Mouse (Mus musculus): ENCODE measurements at regions not wholly inside any gene's neighbourhood (a gene's known extent, or its start where the extent isn't known, plus 50 kb on each side); places are given as distances from the start of the nearest gene placed in this dataset.
"Not testable (repeated sequence)": the region's sequence is repeated elsewhere in the genome, so short reads cannot be mapped to it uniquely, and the experiment has no call there.

- peak; percentile 81 for ATAC-seq (ENCODE audit: low FRiP score)
- H3K36me3 ChIP-seq (replicated peaks): no peaks in the 10 kb centered on the region
- H3K4me3 ChIP-seq (replicated peaks): no peak overlapping the region
Observed at GRCm38 (mm10) chr5:68252671-68253070, 221.0 kb downstream of the Grxcr1 start.

GRCm38 (mm10) chr5:68253476-68253875 lies 221.8 kb downstream of the Grxcr1 start:
- WGBS: 69% methylated on average over 1 of the region's 1 CpGs
- H3K4me1 ChIP-seq: no peaks in the 10 kb centered on the region
- no peak overlapping the region for H3K4me2 ChIP-seq
- no peaks in the 10 kb centered on the region for H3K9me3 ChIP-seq
- H3K27ac ChIP-seq: no peak overlapping the region
- no peak overlapping the region for H3K9ac ChIP-seq
- no peaks in the 10 kb centered on the region for H3K27me3 ChIP-seq
- ATAC-seq (ENCODE audit: low FRiP score): no peak
- no peak overlapping the region for H3K4me3 ChIP-seq (replicated peaks)
- no peaks in the 10 kb centered on the region for H3K36me3 ChIP-seq (replicated peaks)

More at GRCm38 (mm10) chr5:68252671-68253070, 221.0 kb downstream of the Grxcr1 start:
- Histone ChIP-seq H3K9me3 (no peaks in the 10 kb centered on the region), H3K4me2 (no peak overlapping the region), H3K27me3 (no peaks in the 10 kb centered on the region), H3K4me1 (no peaks in the 10 kb centered on the region), H3K27ac (no peak overlapping the region), H3K9ac (no peak overlapping the region)
- 16% methylated on average over 8 of the region's 8 CpGs for WGBS

- WGBS: 73% methylated on average over 2 of the region's 2 CpGs
- Histone ChIP-seq H3K36me3 (replicated peaks) (no peaks in the 10 kb centered on the region), H3K4me2 (no peak overlapping the region)
Observed at GRCm38 (mm10) chr5:68254111-68254510, 222.5 kb downstream of the Grxcr1 start.

GRCm38 (mm10) chr5:68264206-68264605 lies 232.6 kb downstream of the Grxcr1 start:
- H3K9me3 ChIP-seq: no peaks in the 10 kb centered on the region
- no peaks in the 10 kb centered on the region for H3K36me3 ChIP-seq (replicated peaks)
- H3K27me3 ChIP-seq: no peaks in the 10 kb centered on the region
- no peak overlapping the region for H3K4me3 ChIP-seq (replicated peaks)
- H3K27ac ChIP-seq: no peak overlapping the region
- H3K9ac ChIP-seq: no peak overlapping the region
- 92% methylated on average over 3 of the region's 3 CpGs for WGBS
- H3K4me1 ChIP-seq: no peaks in the 10 kb centered on the region
- H3K4me2 ChIP-seq: no peak overlapping the region
- ATAC-seq (ENCODE audit: low FRiP score): no peak

More at GRCm38 (mm10) chr5:68254111-68254510, 222.5 kb downstream of the Grxcr1 start:
- Histone ChIP-seq H3K4me1 (no peaks in the 10 kb centered on the region), H3K9ac (no peak overlapping the region), H3K27me3 (no peaks in the 10 kb centered on the region), H3K27ac (no peak overlapping the region), H3K9me3 (no peaks in the 10 kb centered on the region), H3K4me3 (replicated peaks) (no peak overlapping the region)
- ATAC-seq (ENCODE audit: low FRiP score): no peak

GRCm38 (mm10) chr5:68274271-68274670 lies 242.6 kb downstream of the Grxcr1 start:
- 88% methylated on average over 3 of the region's 3 CpGs for WGBS
- H3K27ac ChIP-seq: no peak overlapping the region

GRCm38 (mm10) chr5:68275558-68276263 lies 244.1 kb downstream of the Grxcr1 start:
- Histone ChIP-seq H3K27ac (no peak overlapping the region), H3K9ac (no peak overlapping the region), H3K4me1 (no peaks in the 10 kb centered on the region), H3K4me3 (replicated peaks) (no peak overlapping the region), H3K4me2 (no peak overlapping the region), H3K27me3 (no peaks in the 10 kb centered on the region), H3K9me3 (no peaks in the 10 kb centered on the region), H3K36me3 (replicated peaks) (no peaks in the 10 kb centered on the region)
- no peak for ATAC-seq (ENCODE audit: low FRiP score)
- 85% methylated on average over 5 of the region's 5 CpGs for WGBS

More at GRCm38 (mm10) chr5:68274271-68274670, 242.6 kb downstream of the Grxcr1 start:
- no peaks in the 10 kb centered on the region for H3K27me3 ChIP-seq
- ATAC-seq (ENCODE audit: low FRiP score): no peak
- no peak overlapping the region for H3K9ac ChIP-seq
- no peaks in the 10 kb centered on the region for H3K4me1 ChIP-seq
- H3K36me3 ChIP-seq (replicated peaks): no peaks in the 10 kb centered on the region
- no peaks in the 10 kb centered on the region for H3K9me3 ChIP-seq
- H3K4me3 ChIP-seq (replicated peaks): no peak overlapping the region
- no peak overlapping the region for H3K4me2 ChIP-seq

- H3K9ac ChIP-seq; H3K36me3 ChIP-seq (replicated peaks); H3K4me3 ChIP-seq (replicated peaks); H3K27me3 ChIP-seq; H3K4me1 ChIP-seq; H3K4me2 ChIP-seq; ATAC-seq (ENCODE audit: low FRiP score); H3K9me3 ChIP-seq; H3K27ac ChIP-seq: not testable (repeated sequence)
- 80% methylated on average over 2 of the region's 2 CpGs for WGBS
Observed at GRCm38 (mm10) chr5:68295774-68296173, 264.1 kb downstream of the Grxcr1 start.

- WGBS: 34% methylated on average over 3 of the region's 3 CpGs
- H3K4me2 ChIP-seq: no peak overlapping the region
- no peaks in the 10 kb centered on the region for H3K4me1 ChIP-seq
- H3K36me3 ChIP-seq (replicated peaks): no peaks in the 10 kb centered on the region
- no peak overlapping the region for H3K27ac ChIP-seq
- ATAC-seq (ENCODE audit: low FRiP score): no peak
- H3K9ac ChIP-seq: no peak overlapping the region
- H3K9me3 ChIP-seq: no peaks in the 10 kb centered on the region
- H3K27me3 ChIP-seq: no peaks in the 10 kb centered on the region
- no peak overlapping the region for H3K4me3 ChIP-seq (replicated peaks)
Observed at GRCm38 (mm10) chr5:68313187-68313586, 281.6 kb downstream of the Grxcr1 start.

- no peak for ATAC-seq (ENCODE audit: low FRiP score)
- H3K27ac ChIP-seq: no peak overlapping the region
- no peaks in the 10 kb centered on the region for H3K4me1 ChIP-seq
- H3K4me3 ChIP-seq (replicated peaks): no peak overlapping the region
- H3K36me3 ChIP-seq (replicated peaks): no peaks in the 10 kb centered on the region
- no peaks in the 10 kb centered on the region for H3K9me3 ChIP-seq
- H3K9ac ChIP-seq: no peak overlapping the region
- no peaks in the 10 kb centered on the region for H3K27me3 ChIP-seq
- no peak overlapping the region for H3K4me2 ChIP-seq
Observed at GRCm38 (mm10) chr5:68318979-68319378, 287.3 kb downstream of the Grxcr1 start.

- H3K9me3 ChIP-seq: no peaks in the 10 kb centered on the region
- no peaks in the 10 kb centered on the region for H3K4me1 ChIP-seq
- H3K4me2 ChIP-seq: no peak overlapping the region
- H3K36me3 ChIP-seq (replicated peaks): no peaks in the 10 kb centered on the region
- WGBS: 88% methylated on average over 2 of the region's 2 CpGs
- no peak overlapping the region for H3K27ac ChIP-seq
- H3K27me3 ChIP-seq: no peaks in the 10 kb centered on the region
- no peak overlapping the region for H3K4me3 ChIP-seq (replicated peaks)
- H3K9ac ChIP-seq: no peak overlapping the region
- no peak for ATAC-seq (ENCODE audit: low FRiP score)
Observed at GRCm38 (mm10) chr5:68326998-68327593, 295.5 kb downstream of the Grxcr1 start.

GRCm38 (mm10) chr5:68329311-68329710 lies 297.7 kb downstream of the Grxcr1 start:
- no peak overlapping the region for H3K4me2 ChIP-seq
- no peaks in the 10 kb centered on the region for H3K4me1 ChIP-seq
- no peaks in the 10 kb centered on the region for H3K9me3 ChIP-seq
- H3K36me3 ChIP-seq (replicated peaks): no peaks in the 10 kb centered on the region
- ATAC-seq (ENCODE audit: low FRiP score): no peak
- no peak overlapping the region for H3K4me3 ChIP-seq (replicated peaks)
- no peak overlapping the region for H3K9ac ChIP-seq
- WGBS: 88% methylated on average over 3 of the region's 3 CpGs
- no peaks in the 10 kb centered on the region for H3K27me3 ChIP-seq
- no peak overlapping the region for H3K27ac ChIP-seq

GRCm38 (mm10) chr5:68329828-68330227 lies 298.2 kb downstream of the Grxcr1 start:
- no peaks in the 10 kb centered on the region for H3K9me3 ChIP-seq
- H3K4me3 ChIP-seq (replicated peaks): no peak overlapping the region
- 73% methylated on average over 2 of the region's 2 CpGs for WGBS
- no peak overlapping the region for H3K9ac ChIP-seq
- H3K4me2 ChIP-seq: no peak overlapping the region
- no peaks in the 10 kb centered on the region for H3K4me1 ChIP-seq
- H3K36me3 ChIP-seq (replicated peaks): no peaks in the 10 kb centered on the region
- no peaks in the 10 kb centered on the region for H3K27me3 ChIP-seq
- H3K27ac ChIP-seq: no peak overlapping the region
- no peak for ATAC-seq (ENCODE audit: low FRiP score)

GRCm38 (mm10) chr5:68350921-68351320 lies 319.3 kb downstream of the Grxcr1 start:
- WGBS: 85% methylated on average over 2 of the region's 2 CpGs

More at GRCm38 (mm10) chr5:68350921-68351320, 319.3 kb downstream of the Grxcr1 start:
- H3K4me1 ChIP-seq: no peaks in the 10 kb centered on the region
- H3K27ac ChIP-seq: no peak overlapping the region
- H3K9me3 ChIP-seq: no peaks in the 10 kb centered on the region
- no peak overlapping the region for H3K9ac ChIP-seq
- no peaks in the 10 kb centered on the region for H3K36me3 ChIP-seq (replicated peaks)
- no peaks in the 10 kb centered on the region for H3K27me3 ChIP-seq
- H3K4me3 ChIP-seq (replicated peaks): no peak overlapping the region
- no peak overlapping the region for H3K4me2 ChIP-seq
- no peak for ATAC-seq (ENCODE audit: low FRiP score)
